Mouse (Mus musculus) embryonic fibroblast, embryonic 13.5 days (primary cell): ENCODE measurements around the gene Zbtb2.

ENCODE experiments used
- CTCF ChIP-seq: IDR thresholded peaks from 2 replicates; pipeline ENCODE4 v1.5.1; 2011; ENCODE audit warnings: mild to moderate bottlenecking, control low read depth, low read length, moderate library complexity, borderline replicate concordance; ENCODE audit not compliant: insufficient read depth
- POLR2A ChIP-seq: IDR thresholded peaks from 2 replicates; pipeline ENCODE4 v1.6.1; 2011; ENCODE audit warnings: low read depth, mild to moderate bottlenecking, control low read depth, low read length, moderate library complexity

- TF ChIP-seq CTCF, result no peak
- no peak for TF ChIP-seq POLR2A
Measured at GRCm38 (mm10) chr10:4375267-4375666, 12.6 kb downstream of the Zbtb2 start.
